Mouse (Mus musculus): ENCODE data around the gene Gnai3. TPM values are rescaled to one million over a fixed set of nuclear protein-coding genes. Genes with fewer than 3 reads are reported as not detected.

The Gnai3 gene
- polyA plus RNA-seq, 1 experiment, result 28.8 TPM

- H3K36me3 ChIP-seq (ENCODE audit: control insufficient read depth, insufficient read depth), result peaks cover 17% of the 10 kb centered on the region
- peaks cover 97% of the 10 kb centered on the region for H3K79me2 ChIP-seq (ENCODE audit: control insufficient read depth, insufficient read depth)
- H3K79me3 ChIP-seq (ENCODE audit: low read depth), result peaks cover 72% of the 10 kb centered on the region
- no peak overlapping the region for H3ac ChIP-seq (ENCODE audit: control insufficient read depth, insufficient read length, low read depth)
- no peak for TF ChIP-seq MYOD1 (IDR thresholded peaks at IDR 0.05; ENCODE audit: control insufficient read depth, insufficient read length, low read depth)
- no peak for TF ChIP-seq CEBPB (IDR thresholded peaks at IDR 0.05; ENCODE audit: low read depth)
- TF ChIP-seq MAX (IDR thresholded peaks at IDR 0.05), result no peak
- TF ChIP-seq CTCF (IDR thresholded peaks at IDR 0.05; ENCODE audit: control insufficient read depth, insufficient read depth, insufficient read length), result no peak
- no peak for TF ChIP-seq USF1 (IDR thresholded peaks at IDR 0.05; ENCODE audit: low read depth)
- H3K4me3 ChIP-seq (ENCODE audit: insufficient read depth, poor library complexity, severe bottlenecking), result no peak overlapping the region
- no peaks in the 10 kb centered on the region for H3K27me3 ChIP-seq (ENCODE audit: control insufficient read depth, insufficient read depth, insufficient read length)
These were observed 17.4 kb downstream of the Gnai3 start for GRCm38 (mm10) chr3:108128520-108128919.

GRCm38 (mm10) chr3:108126327-108126726, 19.6 kb downstream of the Gnai3 start:
- no peak overlapping the region for H3K4me3 ChIP-seq (ENCODE audit: insufficient read depth, poor library complexity, severe bottlenecking)
- TF ChIP-seq MAX (IDR thresholded peaks at IDR 0.05) (no peak), FOSL1 (IDR thresholded peaks at IDR 0.05; ENCODE audit: insufficient read depth, low read length, poor library complexity, severe bottlenecking) (no peak), USF1 (IDR thresholded peaks at IDR 0.05; ENCODE audit: low read depth) (no peak), CTCF (IDR thresholded peaks at IDR 0.05; ENCODE audit: control insufficient read depth, insufficient read depth, insufficient read length) (no peak), MYOG (IDR thresholded peaks at IDR 0.05; ENCODE audit: control insufficient read depth, extremely low read depth, insufficient read length) (no peak), CEBPB (IDR thresholded peaks at IDR 0.05; ENCODE audit: low read depth) (no peak), MYOD1 (IDR thresholded peaks at IDR 0.05; ENCODE audit: control insufficient read depth, insufficient read length, low read depth) (no peak)
- H3K79me3 ChIP-seq (ENCODE audit: low read depth), result peaks cover 51% of the 10 kb centered on the region
- no peaks in the 10 kb centered on the region for H3K27me3 ChIP-seq (ENCODE audit: control insufficient read depth, insufficient read depth, insufficient read length)
- H3ac ChIP-seq (ENCODE audit: control insufficient read depth, insufficient read length, low read depth), result no peak overlapping the region
- peaks cover 75% of the 10 kb centered on the region for H3K79me2 ChIP-seq (ENCODE audit: control insufficient read depth, insufficient read depth)
- peaks cover 24% of the 10 kb centered on the region for H3K36me3 ChIP-seq (ENCODE audit: control insufficient read depth, insufficient read depth)

GRCm38 (mm10) chr3:108124131-108124530, 21.8 kb downstream of the Gnai3 start:
- TF ChIP-seq FOSL1 (IDR thresholded peaks at IDR 0.05; ENCODE audit: insufficient read depth, low read length, poor library complexity, severe bottlenecking) (no peak), CEBPB (IDR thresholded peaks at IDR 0.05; ENCODE audit: low read depth) (no peak), MAX (IDR thresholded peaks at IDR 0.05) (no peak), MYOG (IDR thresholded peaks at IDR 0.05; ENCODE audit: control insufficient read depth, extremely low read depth, insufficient read length) (no peak), MYOD1 (IDR thresholded peaks at IDR 0.05; ENCODE audit: control insufficient read depth, insufficient read length, low read depth) (no peak), CTCF (IDR thresholded peaks at IDR 0.05; ENCODE audit: control insufficient read depth, insufficient read depth, insufficient read length) (no peak)
- Histone ChIP-seq H3K79me3 (ENCODE audit: low read depth) (peaks cover 31% of the 10 kb centered on the region), H3K4me3 (ENCODE audit: insufficient read depth, poor library complexity, severe bottlenecking) (no peak overlapping the region), H3K79me2 (ENCODE audit: control insufficient read depth, insufficient read depth) (peaks cover 53% of the 10 kb centered on the region), H3K27me3 (ENCODE audit: control insufficient read depth, insufficient read depth, insufficient read length) (no peaks in the 10 kb centered on the region), H3K36me3 (ENCODE audit: control insufficient read depth, insufficient read depth) (peaks cover 38% of the 10 kb centered on the region), H3ac (ENCODE audit: control insufficient read depth, insufficient read length, low read depth) (no peak overlapping the region)

GRCm38 (mm10) chr3:108123242-108123641, 22.7 kb downstream of the Gnai3 start:
- Histone ChIP-seq H3K4me3 (ENCODE audit: insufficient read depth, poor library complexity, severe bottlenecking) (no peak overlapping the region), H3K36me3 (ENCODE audit: control insufficient read depth, insufficient read depth) (peaks cover 41% of the 10 kb centered on the region), H3K79me2 (ENCODE audit: control insufficient read depth, insufficient read depth) (peaks cover 44% of the 10 kb centered on the region), H3ac (ENCODE audit: control insufficient read depth, insufficient read length, low read depth) (no peak overlapping the region), H3K79me3 (ENCODE audit: low read depth) (peaks cover 23% of the 10 kb centered on the region), H3K27me3 (ENCODE audit: control insufficient read depth, insufficient read depth, insufficient read length) (no peaks in the 10 kb centered on the region)
- TF ChIP-seq CEBPB (IDR thresholded peaks at IDR 0.05; ENCODE audit: low read depth) (no peak), MYOG (IDR thresholded peaks at IDR 0.05; ENCODE audit: control insufficient read depth, extremely low read depth, insufficient read length) (no peak), FOSL1 (IDR thresholded peaks at IDR 0.05; ENCODE audit: insufficient read depth, low read length, poor library complexity, severe bottlenecking) (no peak), USF1 (IDR thresholded peaks at IDR 0.05; ENCODE audit: low read depth) (no peak), CTCF (IDR thresholded peaks at IDR 0.05; ENCODE audit: control insufficient read depth, insufficient read depth, insufficient read length) (no peak), MAX (IDR thresholded peaks at IDR 0.05) (no peak), MYOD1 (IDR thresholded peaks at IDR 0.05; ENCODE audit: control insufficient read depth, insufficient read length, low read depth) (no peak)

- Histone ChIP-seq H3K36me3 (ENCODE audit: control insufficient read depth, insufficient read depth) (peaks cover 49% of the 10 kb centered on the region), H3ac (ENCODE audit: control insufficient read depth, insufficient read length, low read depth) (no peak overlapping the region)
These were observed 24.8 kb downstream of the Gnai3 start for GRCm38 (mm10) chr3:108121101-108121500.

GRCm38 (mm10) chr3:108117465-108117864, 28.5 kb downstream of the Gnai3 start:
- Histone ChIP-seq H3K36me3 (ENCODE audit: control insufficient read depth, insufficient read depth) (peaks cover 58% of the 10 kb centered on the region), H3K27me3 (ENCODE audit: control insufficient read depth, insufficient read depth, insufficient read length) (no peaks in the 10 kb centered on the region), H3K79me3 (ENCODE audit: low read depth) (peaks cover 2% of the 10 kb centered on the region), H3K79me2 (ENCODE audit: control insufficient read depth, insufficient read depth) (no peaks in the 10 kb centered on the region), H3K4me3 (ENCODE audit: insufficient read depth, poor library complexity, severe bottlenecking) (no peak overlapping the region), H3ac (ENCODE audit: control insufficient read depth, insufficient read length, low read depth) (no peak overlapping the region)
- no peak for TF ChIP-seq MAX (IDR thresholded peaks at IDR 0.05)
- no peak for TF ChIP-seq CTCF (IDR thresholded peaks at IDR 0.05; ENCODE audit: control insufficient read depth, insufficient read depth, insufficient read length)
- no peak for TF ChIP-seq USF1 (IDR thresholded peaks at IDR 0.05; ENCODE audit: low read depth)
- no peak for TF ChIP-seq MYOG (IDR thresholded peaks at IDR 0.05; ENCODE audit: control insufficient read depth, extremely low read depth, insufficient read length)
- TF ChIP-seq CEBPB (IDR thresholded peaks at IDR 0.05; ENCODE audit: low read depth), result no peak
- TF ChIP-seq MYOD1 (IDR thresholded peaks at IDR 0.05; ENCODE audit: control insufficient read depth, insufficient read length, low read depth), result no peak
- no peak for TF ChIP-seq FOSL1 (IDR thresholded peaks at IDR 0.05; ENCODE audit: insufficient read depth, low read length, poor library complexity, severe bottlenecking)

More at GRCm38 (mm10) chr3:108121101-108121500, 24.8 kb downstream of the Gnai3 start:
- H3K79me2 ChIP-seq (ENCODE audit: control insufficient read depth, insufficient read depth), result peaks cover 23% of the 10 kb centered on the region
- H3K27me3 ChIP-seq (ENCODE audit: control insufficient read depth, insufficient read depth, insufficient read length), result no peaks in the 10 kb centered on the region
- TF ChIP-seq CTCF (IDR thresholded peaks at IDR 0.05; ENCODE audit: control insufficient read depth, insufficient read depth, insufficient read length), result no peak
- TF ChIP-seq FOSL1 (IDR thresholded peaks at IDR 0.05; ENCODE audit: insufficient read depth, low read length, poor library complexity, severe bottlenecking), result no peak
- no peak for TF ChIP-seq MYOD1 (IDR thresholded peaks at IDR 0.05; ENCODE audit: control insufficient read depth, insufficient read length, low read depth)
- TF ChIP-seq MAX (IDR thresholded peaks at IDR 0.05), result no peak
- TF ChIP-seq USF1 (IDR thresholded peaks at IDR 0.05; ENCODE audit: low read depth), result no peak
- no peak for TF ChIP-seq CEBPB (IDR thresholded peaks at IDR 0.05; ENCODE audit: low read depth)
- TF ChIP-seq MYOG (IDR thresholded peaks at IDR 0.05; ENCODE audit: control insufficient read depth, extremely low read depth, insufficient read length), result no peak
- H3K79me3 ChIP-seq (ENCODE audit: low read depth), result peaks cover 10% of the 10 kb centered on the region
- no peak overlapping the region for H3K4me3 ChIP-seq (ENCODE audit: insufficient read depth, poor library complexity, severe bottlenecking)
